Mouse (Mus musculus) cerebellum, adult 9-11 months (tissue): ENCODE data around the gene Golga3.

ENCODE experiments used
- DNase-seq: peaks from one replicate; pipeline ENCODE4 v3.0.0; 2022

Gene Golga3

DNA sequence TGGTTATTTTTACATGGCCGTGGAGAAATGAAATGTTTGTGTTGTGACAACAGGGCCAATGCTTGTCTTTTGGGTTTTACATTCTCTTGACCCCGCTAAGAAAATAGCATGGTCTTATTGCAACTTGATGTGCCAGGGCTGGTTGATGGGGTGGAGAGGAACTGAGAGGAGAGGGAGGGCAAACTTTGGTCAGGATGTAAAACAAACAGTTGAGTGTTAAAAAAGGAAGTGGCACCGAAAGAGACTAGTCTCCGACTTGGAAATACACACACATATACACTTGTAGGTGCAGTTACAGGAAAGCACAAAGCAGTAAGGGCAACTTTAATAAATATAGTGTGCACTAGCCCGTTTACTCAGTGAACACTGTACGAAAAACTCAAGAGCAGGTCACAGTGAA is 55.8 kb downstream of the Golga3 start:
- no peak for DNase-seq

DNA sequence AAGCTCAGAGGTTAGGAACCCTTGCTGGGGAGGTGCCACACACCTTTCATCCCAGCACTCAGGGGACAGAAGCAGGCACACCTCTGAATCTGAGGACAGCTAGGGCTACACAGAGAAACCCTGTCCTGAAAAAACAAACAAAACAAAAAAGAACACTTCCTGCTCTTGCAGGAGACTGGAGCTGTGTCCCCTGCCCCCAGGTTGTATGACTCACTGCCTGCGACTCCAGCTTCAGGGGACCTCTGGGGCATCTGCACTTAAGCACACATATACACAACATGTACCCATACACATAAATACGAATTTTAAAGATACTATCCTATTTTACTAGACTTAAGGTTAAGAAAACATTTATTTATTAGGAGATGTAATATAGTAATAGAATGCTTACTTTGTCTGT is 67.6 kb downstream of the Golga3 start:
- DNase-seq, result no peak

GRCm38 (mm10) chr5:110266941-110267340 is 90.4 kb downstream of the Golga3 start:
- DNase-seq, result no peak

- DNase-seq, result peak; percentile 86
These were observed 92.9 kb downstream of the Golga3 start, which contains the start of gene Pgam5 for GRCm38 (mm10) chr5:110269141-110270101. Gene Pgam5, minus strand, starts transcription at chr5:110269913.

DNA sequence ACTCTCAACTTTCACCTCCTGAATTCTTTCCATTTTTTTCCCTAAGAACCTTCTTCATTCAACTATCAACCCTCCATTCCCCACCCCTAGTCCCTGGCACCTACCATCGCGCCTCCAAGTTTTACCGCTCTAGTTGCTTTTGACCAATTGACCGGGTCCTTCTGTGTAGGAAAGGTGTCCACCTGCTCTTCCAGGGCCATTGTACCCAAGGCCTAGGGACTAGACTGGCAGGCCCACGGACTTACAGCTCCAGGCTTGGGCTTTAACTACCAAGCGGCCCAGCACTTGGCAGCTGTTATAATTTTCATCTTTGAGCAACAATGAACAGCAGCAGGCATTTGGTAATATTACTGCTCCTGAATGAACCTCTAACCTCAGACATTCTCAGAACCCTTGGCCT is 93.7 kb downstream of the Golga3 start:
- peak; percentile 37 for DNase-seq

DNA sequence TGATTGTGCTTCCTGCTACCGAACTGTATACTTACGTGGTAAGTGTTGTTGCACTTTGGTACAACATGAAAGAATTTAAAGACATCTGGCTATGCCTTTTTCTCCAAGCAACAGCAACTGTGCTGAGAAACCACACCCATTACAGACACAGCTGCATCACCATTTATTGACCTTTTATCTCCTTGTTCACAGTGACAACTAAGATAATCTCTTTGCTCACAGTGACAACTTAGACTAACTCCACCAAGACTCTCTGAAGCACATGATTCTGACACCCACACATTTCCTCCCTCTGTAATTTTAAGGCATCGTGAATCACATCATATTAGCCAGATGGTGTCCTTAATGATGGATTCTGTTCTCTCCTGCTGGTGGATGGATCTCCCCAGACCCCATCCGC is 97.6 kb downstream of the Golga3 start:
- no peak for DNase-seq

DNA sequence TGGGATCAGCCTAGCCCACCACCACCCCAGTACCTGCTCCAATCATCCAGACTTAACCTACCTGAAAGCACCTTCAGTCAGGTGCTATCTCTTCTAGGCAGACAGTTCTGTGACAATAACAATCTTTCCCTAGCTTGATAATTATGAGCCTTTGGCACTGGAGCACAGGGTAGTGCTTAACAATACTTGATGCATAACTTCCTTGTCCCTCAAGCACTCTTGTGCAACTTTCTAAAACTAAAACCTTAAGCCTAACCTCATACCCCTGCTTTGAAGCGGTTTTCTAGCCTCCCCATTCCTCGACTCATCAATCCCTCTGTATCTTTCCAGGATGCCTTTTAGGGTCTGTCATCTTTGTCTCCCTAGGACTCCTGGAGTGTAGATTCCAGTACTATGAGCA is 98.3 kb downstream of the Golga3 start:
- DNase-seq, result no peak
